Mouse (Mus musculus) stomach, postnatal 0 days (tissue): ENCODE measurements at regions not wholly inside any gene's neighbourhood (a gene's known extent, or its start where the extent isn't known, plus 50 kb on each side); places are given as distances from the start of the nearest gene placed in this dataset.

ENCODE experiments used
- CTCF ChIP-seq: IDR thresholded peaks from 2 replicates; pipeline ENCODE4 v1.5.1; 2016; ENCODE audit warnings: antibody characterized with exemption, low read depth, mild to moderate bottlenecking, moderate library complexity
- EP300 ChIP-seq: optimal IDR thresholded peaks from 2 replicates; pipeline ENCODE3; 2016; ENCODE audit warnings: antibody characterized with exemption

- TF ChIP-seq CTCF, result no peak
- TF ChIP-seq EP300, result no peak
Measured at GRCm38 (mm10) chr12:54309219-54309618, 105.6 kb upstream of the Egln3 start.
